Mouse (Mus musculus) left cerebral cortex, adult 2 months (tissue): Measurements from ENCODE around the gene Inpp5a. TPM values are rescaled to one million over a fixed set of nuclear protein-coding genes. Genes with fewer than 3 reads are reported as not detected.
A peak's percentile ranks its signal among the peaks of the same experiment; 100 is the strongest.

Source experiments
- DNase-seq, 2 experiments: peaks; one replicate each; pipeline ENCODE4 v3.0.0; 2021 to 2022; ENCODE audit warnings: low spot score in 2 of 2, mixed read lengths in 1 of 2; ENCODE audit errors: extremely low spot score in 1 of 2
- H3K27ac ChIP-seq: fragments of 200-600 bp; 2 replicates; pipeline ENCODE4 v1.8.1; 2022
- H3K4me3 ChIP-seq: fragments of 200-600 bp; 2 replicates; pipeline ENCODE4 v1.8.1; 2022
- CTCF ChIP-seq: fragments of 200-600 bp; IDR thresholded peaks from 2 replicates; pipeline ENCODE4 v1.8.1; 2022; ENCODE audit warnings: antibody characterized with exemption, mild to moderate bottlenecking, moderate library complexity
- intact Hi-C: fragments of 180-260 bp; cut with DNase I; formaldehyde crosslinking; loops from one replicate; pipeline ENCODE4 v1.15.1; 2025
- total RNA-seq, 2 experiments: library from RNA; stranded (reverse); gene quantifications; 2 replicates each; pipeline ENCODE4 v1.2.3; 2021

The Inpp5a gene
- total RNA-seq, 2 experiments from 2014 or later = 56.6 to 58.5 TPM

GRCm38 (mm10) chr7:139536331-139536730 is 147.4 kb downstream of the Inpp5a start:
- TF ChIP-seq CTCF = no peak
- no peak overlapping the region for H3K27ac ChIP-seq
- no peak overlapping the region for H3K4me3 ChIP-seq
- intact Hi-C loops = no loop called here
- no peak for DNase-seq

DNA sequence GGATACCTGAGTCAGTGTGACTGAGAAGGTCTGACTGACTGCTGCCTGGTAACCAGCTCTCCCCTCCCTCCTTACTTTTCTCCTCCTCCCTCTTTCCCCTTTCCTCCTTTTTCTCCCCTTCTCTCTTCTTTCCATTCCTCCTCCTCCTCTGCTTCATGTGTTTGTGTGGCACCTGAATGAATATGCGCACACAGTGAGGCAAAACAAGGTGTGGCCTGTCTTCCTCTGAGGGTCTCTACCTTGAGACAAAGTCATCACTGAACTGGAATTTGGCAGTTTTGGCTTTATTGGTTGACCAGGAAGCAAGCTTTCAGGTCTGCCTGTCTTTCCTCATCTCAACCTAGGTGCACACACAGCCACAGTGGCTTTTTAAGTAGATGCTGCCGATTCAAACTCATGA is 147.9 kb downstream of the Inpp5a start:
- Histone ChIP-seq H3K27ac (no peak overlapping the region), H3K4me3 (no peak overlapping the region)
- no peak for TF ChIP-seq CTCF
- intact Hi-C loops = no loop called here
- DNase-seq = no peak

- no peak overlapping the region for H3K27ac ChIP-seq
- no peak for TF ChIP-seq CTCF
- intact Hi-C loops = no loop called here
- H3K4me3 ChIP-seq = no peak overlapping the region
- no peak for DNase-seq
Measured at GRCm38 (mm10) chr7:139537831-139538230, 148.9 kb downstream of the Inpp5a start.

DNA sequence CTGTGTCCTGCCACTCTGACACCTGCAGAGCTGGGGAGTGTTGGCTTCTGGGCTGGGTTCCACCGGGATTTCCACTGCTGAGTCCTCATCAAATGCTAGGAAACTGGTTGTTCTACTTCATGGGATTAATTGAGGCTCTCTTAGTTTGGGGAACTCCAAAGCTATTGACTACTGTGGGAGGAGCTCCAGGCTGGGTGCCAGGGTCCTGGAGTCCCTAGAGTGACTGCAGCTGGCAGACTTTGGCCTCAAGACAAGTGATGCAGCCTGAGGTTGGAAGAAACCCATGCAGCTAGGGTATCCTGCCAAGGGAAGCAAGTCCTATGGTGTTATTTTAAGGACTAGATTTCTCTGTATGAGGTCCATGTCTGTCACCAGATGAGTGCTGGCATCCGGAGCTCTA is 149.6 kb downstream of the Inpp5a start:
- peak in 1 of 2 experiments; percentile 33 for DNase-seq
- TF ChIP-seq CTCF = no peak
- Histone ChIP-seq H3K4me3 (no peak overlapping the region), H3K27ac (no peak overlapping the region)
- intact Hi-C loops = no loop called here

GRCm38 (mm10) chr7:139540601-139541000 is 151.7 kb downstream of the Inpp5a start:
- Histone ChIP-seq H3K27ac (no peak overlapping the region), H3K4me3 (no peak overlapping the region)
- TF ChIP-seq CTCF = no peak; the same call in 1 of the 2 replicates
- no peak for DNase-seq
- intact Hi-C loops = no loop called here

GRCm38 (mm10) chr7:139541422-139541821 is 152.5 kb downstream of the Inpp5a start:
- intact Hi-C loops = no loop called here
- no peak overlapping the region for H3K4me3 ChIP-seq
- no peak for DNase-seq
- H3K27ac ChIP-seq = no peak overlapping the region
- peak; percentile 8 for TF ChIP-seq CTCF

DNA sequence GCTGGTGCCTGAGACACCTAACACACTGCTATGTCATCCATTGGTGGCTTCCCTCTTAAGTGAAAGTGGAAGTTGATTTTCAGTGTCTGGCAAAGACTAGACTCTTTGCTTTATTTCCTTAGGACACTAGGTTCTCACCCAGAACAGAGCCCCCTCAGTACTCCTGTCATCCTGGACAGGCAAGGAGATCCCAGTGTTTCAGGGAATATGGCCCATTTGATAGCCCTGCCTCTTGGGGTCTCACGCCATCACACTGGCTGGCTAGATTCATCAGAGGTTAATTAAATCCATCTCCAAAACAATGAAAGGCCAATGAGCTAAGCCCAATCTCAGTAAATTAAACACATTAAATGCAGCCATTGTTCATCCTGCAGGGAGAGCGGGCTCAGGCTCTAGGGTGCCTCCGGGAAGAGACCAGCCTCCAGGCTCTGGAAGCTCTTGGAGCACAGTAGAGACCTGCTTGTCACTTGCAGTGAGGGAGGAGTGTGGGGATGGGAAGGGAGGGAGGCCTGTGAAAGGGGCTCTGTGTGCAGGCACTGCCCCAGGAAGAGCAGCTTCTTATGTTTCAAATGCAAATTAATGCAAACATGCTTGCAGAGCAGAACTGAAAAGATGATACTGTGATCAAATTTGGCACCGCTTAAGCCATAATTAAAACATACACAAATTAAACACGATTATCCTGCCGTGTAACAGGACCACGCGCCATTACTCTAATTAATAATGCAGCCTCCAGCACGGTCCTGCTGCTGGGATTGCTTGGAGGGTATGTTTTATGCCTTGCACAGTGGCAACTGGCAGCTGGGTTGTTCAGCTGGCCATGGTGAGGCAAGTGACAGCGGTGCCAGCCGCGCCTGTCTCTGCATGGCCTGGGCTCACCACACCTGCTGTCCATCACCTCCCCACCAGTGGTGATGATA is 156.1 kb downstream of the Inpp5a start:
- no peak overlapping the region for H3K4me3 ChIP-seq
- H3K27ac ChIP-seq = peak overlapping the region; percentile 70
- TF ChIP-seq CTCF = no peak
- intact Hi-C loops = no loop called here
- no peak for DNase-seq

DNA sequence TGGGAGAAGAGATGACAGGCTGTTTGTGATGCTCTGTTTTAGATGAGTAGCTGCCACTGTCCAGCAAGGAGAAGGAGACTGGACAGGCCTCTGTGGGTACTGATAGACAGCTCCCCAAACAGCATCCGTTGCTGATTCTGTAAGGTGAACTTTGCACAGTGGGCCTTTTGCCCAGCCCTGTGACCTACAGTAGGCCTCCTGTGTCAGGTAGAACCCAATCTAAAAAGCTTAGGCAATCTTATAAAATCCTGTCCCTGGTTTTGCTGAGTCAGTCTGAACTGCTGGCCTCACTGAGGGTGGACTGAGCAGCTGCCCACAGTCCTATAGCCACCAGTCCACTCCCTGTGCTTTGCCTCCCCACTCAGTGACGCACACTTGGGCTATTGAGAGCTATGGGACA is 158.4 kb downstream of the Inpp5a start:
- H3K4me3 ChIP-seq = no peak overlapping the region
- TF ChIP-seq CTCF = no peak
- no peak overlapping the region for H3K27ac ChIP-seq
- intact Hi-C loops = no loop called here
- no peak for DNase-seq

- no peak for TF ChIP-seq CTCF
- no peak overlapping the region for H3K4me3 ChIP-seq
- DNase-seq = no peak
- H3K27ac ChIP-seq = no peak overlapping the region
- intact Hi-C loops = no loop called here
Measured at GRCm38 (mm10) chr7:139550086-139550783, 161.3 kb downstream of the Inpp5a start.

- intact Hi-C loops = no loop called here
- DNase-seq = no peak
- TF ChIP-seq CTCF = no peak
- Histone ChIP-seq H3K4me3 (no peak overlapping the region), H3K27ac (no peak overlapping the region)
Measured at GRCm38 (mm10) chr7:139551519-139551918, 162.6 kb downstream of the Inpp5a start.

DNA sequence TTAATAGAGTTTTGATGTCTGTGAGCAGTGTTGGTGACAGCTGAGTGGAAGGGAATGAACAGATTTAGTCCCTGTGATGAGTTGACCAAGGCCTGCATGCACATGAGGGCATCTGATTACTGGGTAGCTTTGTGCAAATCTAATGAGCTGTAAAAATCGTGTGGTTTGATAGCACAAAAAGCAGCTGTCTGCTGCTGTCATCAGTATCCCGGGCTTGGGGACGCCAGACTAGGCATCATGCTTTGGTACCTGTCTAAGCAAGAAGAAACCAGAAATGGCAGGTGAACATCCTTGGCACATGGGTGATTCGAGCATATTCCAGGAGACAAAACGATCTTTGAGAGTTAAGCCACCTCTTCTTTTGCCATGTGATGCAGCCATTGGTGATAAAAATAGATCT is 167.4 kb downstream of the Inpp5a start:
- intact Hi-C loops = no loop called here
- no peak overlapping the region for H3K4me3 ChIP-seq
- no peak for DNase-seq
- H3K27ac ChIP-seq = no peak overlapping the region
- TF ChIP-seq CTCF = no peak

DNA sequence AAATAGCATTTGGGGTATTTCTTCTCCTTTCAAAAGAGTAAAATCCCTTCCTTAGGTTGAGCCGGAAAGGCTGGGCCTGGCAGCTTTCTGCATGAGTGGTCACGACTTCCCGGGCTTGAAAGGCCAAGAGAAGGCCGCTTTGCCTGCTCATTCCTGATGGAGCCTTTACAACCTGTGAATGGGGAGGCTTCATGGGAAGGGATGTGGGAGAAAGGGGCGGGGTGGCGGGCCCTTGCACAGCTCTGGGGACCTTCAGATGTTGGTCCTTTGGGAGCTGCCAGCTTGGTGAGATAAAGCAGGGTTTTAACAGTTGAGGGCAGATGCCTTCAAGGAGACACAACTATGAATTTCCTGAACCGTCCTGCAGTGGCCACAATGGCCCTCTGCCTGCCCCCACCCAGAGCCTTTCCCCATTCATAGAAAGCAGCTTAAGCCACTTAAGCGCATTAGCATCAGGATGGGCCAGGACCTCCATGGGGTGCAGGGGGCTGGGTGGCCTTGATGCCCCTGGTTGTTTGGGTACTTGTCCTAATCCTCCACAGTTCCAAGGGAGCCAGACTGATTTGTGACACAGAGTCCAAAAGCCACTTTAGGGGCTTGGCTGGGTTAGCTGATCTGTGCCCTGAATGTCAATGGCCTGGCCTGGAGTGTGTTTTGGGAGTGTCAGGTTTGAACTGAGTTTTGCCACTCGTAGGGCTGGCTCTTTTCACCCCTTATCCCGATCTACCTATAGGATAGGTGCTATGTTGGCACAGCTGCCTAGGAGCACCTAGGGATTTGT is 168.0 kb downstream of the Inpp5a start:
- no peak for TF ChIP-seq CTCF
- DNase-seq = no peak
- intact Hi-C loops = no loop called here
- no peak overlapping the region for H3K27ac ChIP-seq
- H3K4me3 ChIP-seq = no peak overlapping the region
